Mouse (Mus musculus): ENCODE measurements around the gene Senp8. TPM values are rescaled to one million over a fixed set of nuclear protein-coding genes. Genes with fewer than 3 reads are reported as not detected.

The Senp8 gene
- polyA plus RNA-seq, 1 experiment from 2014 or later = 13.9 TPM

Other genes starting within 250 kb of the Senp8 start
- 47.3 and 58.1 TPM in 2 replicates for gene Hexa, start 211.2 kb downstream of the Senp8 start, polyA plus RNA-seq (2014; fragmentation: Nextera tagmentation; extraction: Ambion mirVana)
- 0.19 TPM in 1 of 2 replicates, not detected in the other for gene Tmem202, start 210.9 kb downstream of the Senp8 start, polyA plus RNA-seq (2014; fragmentation: Nextera tagmentation; extraction: Ambion mirVana)
- not detected in 2 replicates for gene Celf6, start 172.8 kb downstream of the Senp8 start, polyA plus RNA-seq (2014; fragmentation: Nextera tagmentation; extraction: Ambion mirVana)
- 17.9 and 23.9 TPM in 2 replicates for gene Parp6, start 133.4 kb downstream of the Senp8 start, polyA plus RNA-seq (2014; fragmentation: Nextera tagmentation; extraction: Ambion mirVana)
- 879 and 1,230 TPM in 2 replicates for gene Pkm, start 94.3 kb downstream of the Senp8 start, polyA plus RNA-seq (2014; fragmentation: Nextera tagmentation; extraction: Ambion mirVana)
- 0.66 TPM in 2 replicates for gene Gramd2, start 70.6 kb downstream of the Senp8 start, polyA plus RNA-seq (2014; fragmentation: Nextera tagmentation; extraction: Ambion mirVana)
- 16.4 and 20.4 TPM in 2 replicates for gene Myo9a, start 186 bp upstream of the Senp8 start, polyA plus RNA-seq (2014; fragmentation: Nextera tagmentation; extraction: Ambion mirVana)
- gene Nr2e3, start 209.9 kb upstream of the Senp8 start, polyA plus RNA-seq (2014; fragmentation: Nextera tagmentation; extraction: Ambion mirVana) = not detected in 2 replicates

All from kidney, embryonic 14.5 days (tissue).